Mouse (Mus musculus) splenic B cell, adult 2 months (primary cell): ENCODE measurements around the gene Pkp2.

Source experiments
- DNase-seq: peaks from one replicate; pipeline ENCODE4 v3.0.0-alpha.2; 2011; ENCODE audit warnings: low read depth, low spot score
- H3K27me3 ChIP-seq: 2 replicates; pipeline ENCODE4 v1.6.1; 2012; ENCODE audit warnings: mild to moderate bottlenecking, low read length, moderate library complexity, mixed read lengths; ENCODE audit not compliant: control insufficient read depth, poor library complexity, insufficient read depth, severe bottlenecking
- H3K36me3 ChIP-seq: 2 replicates; pipeline ENCODE4 v1.6.1; 2012; ENCODE audit warnings: mild to moderate bottlenecking, low read length, moderate library complexity, mixed read lengths; ENCODE audit not compliant: control insufficient read depth, poor library complexity, insufficient read depth, severe bottlenecking

Gene Pkp2

DNA sequence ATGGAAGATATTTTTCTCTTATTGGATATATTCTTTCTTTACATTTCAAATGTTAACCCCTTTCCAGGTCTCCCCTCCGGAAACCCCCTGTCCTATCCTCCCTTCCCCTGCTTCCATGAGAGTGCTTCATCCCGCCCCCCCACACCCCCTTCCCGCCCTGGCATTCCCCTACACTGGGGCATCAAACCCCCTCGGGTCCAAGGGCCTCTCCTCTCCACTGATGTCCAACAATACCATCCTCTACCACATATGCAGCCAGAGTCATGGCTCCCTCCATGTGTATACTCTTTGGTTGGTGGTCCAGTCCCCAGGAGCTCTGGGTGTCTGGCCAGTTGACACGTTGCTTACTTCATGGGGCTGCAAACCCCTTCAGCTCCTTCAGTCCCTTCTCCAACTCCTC lies 98.2 kb downstream of the Pkp2 start:
- peaks cover 5% of the 10 kb centered on the region; the same call in 1 of the 2 replicates for H3K36me3 ChIP-seq
- DNase-seq = no peak
- no peaks in the 10 kb centered on the region for H3K27me3 ChIP-seq
